Mouse (Mus musculus): ENCODE measurements around the gene Ski. TPM values are rescaled to one million over a fixed set of nuclear protein-coding genes. Genes with fewer than 3 reads are reported as not detected.

The Ski gene
- polyA plus RNA-seq, 1 experiment from 2014 or later: 16.2 TPM

- peaks cover 32% of the 10 kb centered on the region for H3K4me1 ChIP-seq (ENCODE audit: control insufficient read depth, insufficient read depth, low read length)
- H3K27me3 ChIP-seq (replicated peaks; ENCODE audit: control insufficient read depth, insufficient read depth, low read length): no peaks in the 10 kb centered on the region
- no peak overlapping the region for H3K9ac ChIP-seq (ENCODE audit: low read length)
- WGBS: 34% methylated on average over 3 of the region's 3 CpGs
- ATAC-seq (no peak), DNase-seq (ENCODE audit: low spot score) (no peak)
- no peaks in the 10 kb centered on the region for H3K9me3 ChIP-seq (replicated peaks; ENCODE audit: control insufficient read depth, low read length)
- peak overlapping the region; percentile 65 for H3K27ac ChIP-seq (ENCODE audit: low read depth, low read length)
- H3K4me2 ChIP-seq (ENCODE audit: low read length): peak overlapping the region; percentile 25
- no peak overlapping the region for H3K4me3 ChIP-seq (ENCODE audit: low read depth, low read length)
- H3K36me3 ChIP-seq (ENCODE audit: control insufficient read depth, insufficient read depth, low read length): no peaks in the 10 kb centered on the region; the same call in 1 of the 2 replicates
Measured at GRCm38 (mm10) chr4:155178981-155179512, 43.3 kb downstream of the Ski start.

GRCm38 (mm10) chr4:155178274-155178673 lies 44.1 kb downstream of the Ski start:
- peak; percentile 70 for ATAC-seq

GRCm38 (mm10) chr4:155176210-155176609 lies 46.2 kb downstream of the Ski start:
- Histone ChIP-seq H3K27ac (ENCODE audit: low read depth, low read length) (no peak overlapping the region), H3K27me3 (replicated peaks; ENCODE audit: control insufficient read depth, insufficient read depth, low read length) (no peaks in the 10 kb centered on the region), H3K4me3 (ENCODE audit: low read depth, low read length) (no peak overlapping the region), H3K36me3 (ENCODE audit: control insufficient read depth, insufficient read depth, low read length) (no peaks in the 10 kb centered on the region; the same call in 1 of the 2 replicates), H3K9me3 (replicated peaks; ENCODE audit: control insufficient read depth, low read length) (no peaks in the 10 kb centered on the region), H3K9ac (ENCODE audit: low read length) (no peak overlapping the region), H3K4me1 (ENCODE audit: control insufficient read depth, insufficient read depth, low read length) (peaks cover 60% of the 10 kb centered on the region), H3K4me2 (ENCODE audit: low read length) (no peak overlapping the region)
- no peak for DNase-seq (ENCODE audit: low spot score)
- WGBS: 63% methylated on average over 3 of the region's 3 CpGs
- no peak for ATAC-seq

More at GRCm38 (mm10) chr4:155178274-155178673, 44.1 kb downstream of the Ski start:
- Histone ChIP-seq H3K9ac (ENCODE audit: low read length) (peak overlapping the region; percentile 25; the same call in 1 of the 2 replicates), H3K36me3 (ENCODE audit: control insufficient read depth, insufficient read depth, low read length) (no peaks in the 10 kb centered on the region; the same call in 1 of the 2 replicates), H3K4me3 (ENCODE audit: low read depth, low read length) (no peak overlapping the region), H3K9me3 (replicated peaks; ENCODE audit: control insufficient read depth, low read length) (no peaks in the 10 kb centered on the region), H3K4me1 (ENCODE audit: control insufficient read depth, insufficient read depth, low read length) (peaks cover 40% of the 10 kb centered on the region), H3K27me3 (replicated peaks; ENCODE audit: control insufficient read depth, insufficient read depth, low read length) (no peaks in the 10 kb centered on the region), H3K27ac (ENCODE audit: low read depth, low read length) (peak overlapping the region; percentile 65), H3K4me2 (ENCODE audit: low read length) (peak overlapping the region; percentile 25)
- 10% methylated on average over 6 of the region's 6 CpGs for WGBS
- peak; percentile 81 for DNase-seq (ENCODE audit: low spot score)

GRCm38 (mm10) chr4:155173822-155174785 lies 48.3 kb downstream of the Ski start:
- H3K4me2 ChIP-seq (ENCODE audit: low read length): peak overlapping the region; percentile 34
- WGBS: 21% methylated on average over 16 of the region's 17 CpGs
- H3K27ac ChIP-seq (ENCODE audit: low read depth, low read length): peak overlapping the region; percentile 75
- no peaks in the 10 kb centered on the region; the same call in 1 of the 2 replicates for H3K36me3 ChIP-seq (ENCODE audit: control insufficient read depth, insufficient read depth, low read length)
- peaks cover 65% of the 10 kb centered on the region for H3K4me1 ChIP-seq (ENCODE audit: control insufficient read depth, insufficient read depth, low read length)
- H3K27me3 ChIP-seq (replicated peaks; ENCODE audit: control insufficient read depth, insufficient read depth, low read length): no peaks in the 10 kb centered on the region
- DNase-seq (ENCODE audit: low spot score) (no peak), ATAC-seq (peak; percentile 2)
- H3K9me3 ChIP-seq (replicated peaks; ENCODE audit: control insufficient read depth, low read length): no peaks in the 10 kb centered on the region
- H3K4me3 ChIP-seq (ENCODE audit: low read depth, low read length): no peak overlapping the region
- no peak overlapping the region for H3K9ac ChIP-seq (ENCODE audit: low read length)

DNA sequence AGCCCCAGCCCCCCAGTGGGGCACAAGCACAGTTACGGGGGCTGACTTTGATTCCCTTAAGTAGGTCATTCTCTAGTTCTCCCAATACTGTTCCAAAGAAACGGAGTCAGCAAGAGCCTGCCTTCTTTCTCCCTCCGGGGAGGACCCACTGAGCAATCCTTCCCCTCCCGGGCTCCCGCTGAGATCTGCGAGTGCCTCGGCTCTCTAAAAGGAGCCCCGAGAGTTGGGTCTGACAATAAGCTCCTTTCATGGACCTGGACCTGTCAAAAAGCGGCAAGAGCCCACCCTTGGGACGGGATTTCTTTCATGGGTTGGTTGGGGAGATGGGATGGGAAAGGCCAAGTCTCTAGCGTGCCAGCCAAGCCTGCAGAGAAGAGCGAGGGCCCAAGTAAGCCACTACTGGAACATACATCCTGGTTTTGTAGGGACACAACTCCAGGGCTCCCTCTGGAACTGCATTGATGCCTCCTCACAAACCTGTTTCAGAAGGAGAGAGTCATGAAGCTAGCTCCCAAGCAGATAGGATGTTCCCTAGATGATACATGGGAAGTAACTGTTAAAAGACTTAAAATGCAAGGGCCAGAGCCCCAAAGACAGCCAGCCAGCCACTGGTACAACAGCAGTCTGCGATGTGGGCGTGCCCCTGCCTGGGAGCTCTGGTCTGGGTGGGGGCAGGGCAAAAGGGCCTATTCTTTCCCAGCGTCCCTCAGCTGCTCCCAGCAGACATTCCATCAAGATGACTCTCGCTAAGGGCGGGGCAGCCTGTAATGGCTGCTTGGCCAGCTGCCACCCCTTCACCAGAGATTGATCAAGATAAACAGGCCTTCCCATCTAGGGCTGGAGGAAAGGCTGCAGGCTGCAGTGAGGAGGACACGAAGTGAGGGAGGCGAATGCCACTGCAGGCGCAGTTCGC lies 49.2 kb downstream of the Ski start:
- no peak overlapping the region for H3K4me3 ChIP-seq (ENCODE audit: low read depth, low read length)

DNA sequence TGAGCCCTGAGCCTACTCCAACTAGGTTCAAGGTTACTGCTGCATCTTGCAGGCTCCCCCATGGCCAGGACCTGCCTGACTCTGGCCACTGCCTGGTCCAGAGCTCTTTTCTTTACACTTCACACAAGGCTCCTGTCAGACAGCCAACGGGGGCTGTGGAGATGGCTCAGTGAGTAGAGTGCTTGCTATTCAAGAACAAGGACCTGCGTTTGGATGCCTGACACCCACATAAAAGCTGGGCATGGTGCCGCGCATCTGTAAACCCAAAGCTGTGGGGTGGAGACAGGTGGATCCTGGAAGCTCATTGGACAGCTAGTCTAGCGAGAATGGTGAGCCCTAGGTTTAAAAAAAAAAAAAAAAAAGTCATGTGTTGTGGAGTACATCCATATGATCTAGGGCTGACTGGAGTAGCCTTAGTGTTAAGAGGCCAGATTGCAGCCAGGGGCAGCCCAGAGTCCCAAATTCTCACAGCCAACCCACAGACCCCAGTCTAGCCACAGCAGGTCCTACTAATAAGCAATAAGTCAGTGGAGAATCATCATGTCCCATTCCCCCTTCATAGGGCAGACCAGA lies 50.3 kb downstream of the Ski start:
- H3K27me3 ChIP-seq (replicated peaks; ENCODE audit: control insufficient read depth, insufficient read depth, low read length): no peaks in the 10 kb centered on the region
- peak; percentile 35 for DNase-seq (ENCODE audit: low spot score)
- H3K4me3 ChIP-seq (ENCODE audit: low read depth, low read length): no peak overlapping the region
- no peak overlapping the region for H3K27ac ChIP-seq (ENCODE audit: low read depth, low read length)
- no peaks in the 10 kb centered on the region; the same call in 1 of the 2 replicates for H3K36me3 ChIP-seq (ENCODE audit: control insufficient read depth, insufficient read depth, low read length)
- H3K9ac ChIP-seq (ENCODE audit: low read length): no peak overlapping the region
- ATAC-seq: no peak
- no peak overlapping the region; the same call in 1 of the 2 replicates for H3K4me2 ChIP-seq (ENCODE audit: low read length)
- peaks cover 45% of the 10 kb centered on the region for H3K4me1 ChIP-seq (ENCODE audit: control insufficient read depth, insufficient read depth, low read length)
- WGBS: 41% methylated on average over 5 of the region's 5 CpGs
- H3K9me3 ChIP-seq (replicated peaks; ENCODE audit: control insufficient read depth, low read length): no peaks in the 10 kb centered on the region

More for the DNA sequence above, 49.2 kb downstream of the Ski start:
- Histone ChIP-seq H3K36me3 (ENCODE audit: control insufficient read depth, insufficient read depth, low read length) (no peaks in the 10 kb centered on the region; the same call in 1 of the 2 replicates), H3K27ac (ENCODE audit: low read depth, low read length) (peak overlapping the region; percentile 75), H3K9me3 (replicated peaks; ENCODE audit: control insufficient read depth, low read length) (no peaks in the 10 kb centered on the region), H3K27me3 (replicated peaks; ENCODE audit: control insufficient read depth, insufficient read depth, low read length) (no peaks in the 10 kb centered on the region), H3K9ac (ENCODE audit: low read length) (0 out of 2 replicates have a peak overlapping the region, but pooled peaks have one; percentile 0), H3K4me1 (ENCODE audit: control insufficient read depth, insufficient read depth, low read length) (peaks cover 56% of the 10 kb centered on the region), H3K4me2 (ENCODE audit: low read length) (peak overlapping the region; percentile 34)
- DNase-seq (ENCODE audit: low spot score): peak; percentile 95
- peak; percentile 89 for ATAC-seq
- WGBS: 3% methylated on average over 21 of the region's 21 CpGs

DNA sequence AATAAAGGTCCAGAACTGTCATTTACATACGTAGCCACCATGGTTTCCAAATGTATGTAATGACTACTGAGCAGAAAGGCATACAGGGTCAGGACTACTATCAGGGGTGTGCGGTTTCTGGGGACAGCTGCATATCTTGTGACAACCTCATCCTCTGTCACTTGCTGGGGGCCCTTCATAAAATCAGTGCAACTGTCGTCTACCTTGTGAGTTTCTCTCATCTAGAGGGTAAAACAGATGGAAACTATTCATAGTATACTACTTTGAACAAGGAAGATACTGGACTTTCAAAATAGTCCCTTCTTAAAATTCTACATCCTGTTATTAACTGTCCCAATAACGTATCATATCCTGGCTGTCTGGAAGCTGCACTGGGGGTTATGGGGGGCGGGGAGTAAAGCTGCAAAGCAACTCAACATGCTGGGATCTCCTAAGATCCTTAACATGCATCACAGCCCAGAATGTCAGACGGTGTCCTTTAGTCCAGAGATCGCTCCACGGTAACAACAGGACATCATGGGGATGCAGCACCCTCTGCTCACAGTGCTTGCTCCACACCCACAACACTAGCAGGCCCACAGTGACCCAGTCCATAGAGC lies 51.7 kb downstream of the Ski start:
- 85% methylated on average over 8 of the region's 8 CpGs for WGBS
- peaks cover 45% of the 10 kb centered on the region for H3K4me1 ChIP-seq (ENCODE audit: control insufficient read depth, insufficient read depth, low read length)

GRCm38 (mm10) chr4:155168835-155169252 lies 53.5 kb downstream of the Ski start:
- DNase-seq (ENCODE audit: low spot score) (no peak), ATAC-seq (no peak)
- H3K4me3 ChIP-seq (ENCODE audit: low read depth, low read length): no peak overlapping the region
- H3K4me1 ChIP-seq (ENCODE audit: control insufficient read depth, insufficient read depth, low read length): peaks cover 37% of the 10 kb centered on the region
- H3K9me3 ChIP-seq (replicated peaks; ENCODE audit: control insufficient read depth, low read length): no peaks in the 10 kb centered on the region
- no peaks in the 10 kb centered on the region for H3K36me3 ChIP-seq (ENCODE audit: control insufficient read depth, insufficient read depth, low read length)
- no peak overlapping the region for H3K27ac ChIP-seq (ENCODE audit: low read depth, low read length)
- no peak overlapping the region for H3K4me2 ChIP-seq (ENCODE audit: low read length)
- WGBS: 95% methylated on average over 8 of the region's 8 CpGs
- no peaks in the 10 kb centered on the region for H3K27me3 ChIP-seq (replicated peaks; ENCODE audit: control insufficient read depth, insufficient read depth, low read length)
- no peak overlapping the region for H3K9ac ChIP-seq (ENCODE audit: low read length)

More for the DNA sequence above, 51.7 kb downstream of the Ski start:
- Histone ChIP-seq H3K4me2 (ENCODE audit: low read length) (no peak overlapping the region), H3K4me3 (ENCODE audit: low read depth, low read length) (no peak overlapping the region), H3K27me3 (replicated peaks; ENCODE audit: control insufficient read depth, insufficient read depth, low read length) (no peaks in the 10 kb centered on the region), H3K27ac (ENCODE audit: low read depth, low read length) (no peak overlapping the region), H3K9me3 (replicated peaks; ENCODE audit: control insufficient read depth, low read length) (no peaks in the 10 kb centered on the region), H3K9ac (ENCODE audit: low read length) (no peak overlapping the region), H3K36me3 (ENCODE audit: control insufficient read depth, insufficient read depth, low read length) (no peaks in the 10 kb centered on the region; the same call in 1 of the 2 replicates)
- DNase-seq (ENCODE audit: low spot score) (no peak), ATAC-seq (no peak)

Measured in forebrain, embryonic 14.5 days (tissue).